Mouse (Mus musculus): ENCODE data around the gene Cadm1. TPM values are rescaled to one million over a fixed set of nuclear protein-coding genes. Genes with fewer than 3 reads are reported as not detected.

The Cadm1 gene
- polyA plus RNA-seq, 1 experiment from 2014 or later = 13.6 TPM

GRCm38 (mm10) chr9:47778438-47778837 is 248.5 kb downstream of the Cadm1 start:
- no peaks in the 10 kb centered on the region for H3K9me3 ChIP-seq (ENCODE audit: low read length)
- TF ChIP-seq EP300 (IDR thresholded peaks at IDR 0.05; ENCODE audit: low read depth) (no peak), CTCF (IDR thresholded peaks at IDR 0.05; ENCODE audit: low read depth) (no peak)
- no peaks in the 10 kb centered on the region for H3K27me3 ChIP-seq (ENCODE audit: insufficient read depth, low read length)
- no peak overlapping the region for H3K9ac ChIP-seq (replicated peaks)
- no peak overlapping the region for H3K4me3 ChIP-seq (ENCODE audit: low read depth, low read length)
- peaks cover 3% of the 10 kb centered on the region; the same call in 1 of the 2 replicates for H3K4me1 ChIP-seq (ENCODE audit: insufficient read depth)
- H3K27ac ChIP-seq (ENCODE audit: low read depth) = no peak overlapping the region
- 66% methylated on average over 11 of the region's 11 CpGs for WGBS (ENCODE audit: insufficient replicate concordance)
- no peaks in the 10 kb centered on the region for H3K36me3 ChIP-seq (replicated peaks; ENCODE audit: insufficient read depth, low read length)
- ATAC-seq (no peak), DNase-seq (no peak)
- no peak overlapping the region for H3K4me2 ChIP-seq (ENCODE audit: low read depth, low read length)

- ATAC-seq (no peak), DNase-seq (no peak)
- peaks cover 3% of the 10 kb centered on the region; the same call in 1 of the 2 replicates for H3K4me1 ChIP-seq (ENCODE audit: insufficient read depth)
- H3K27ac ChIP-seq (ENCODE audit: low read depth) = no peak overlapping the region
- no peaks in the 10 kb centered on the region for H3K36me3 ChIP-seq (replicated peaks; ENCODE audit: insufficient read depth, low read length)
- 72% methylated on average over 6 of the region's 6 CpGs for WGBS (ENCODE audit: insufficient replicate concordance)
- H3K4me2 ChIP-seq (ENCODE audit: low read depth, low read length) = no peak overlapping the region
- no peak for TF ChIP-seq EP300 (IDR thresholded peaks at IDR 0.05; ENCODE audit: low read depth)
- no peak for TF ChIP-seq CTCF (IDR thresholded peaks at IDR 0.05; ENCODE audit: low read depth)
- H3K9ac ChIP-seq (replicated peaks) = no peak overlapping the region
- H3K27me3 ChIP-seq (ENCODE audit: insufficient read depth, low read length) = no peaks in the 10 kb centered on the region
- H3K4me3 ChIP-seq (ENCODE audit: low read depth, low read length) = no peak overlapping the region
- H3K9me3 ChIP-seq (ENCODE audit: low read length) = no peaks in the 10 kb centered on the region
These were observed 249.3 kb downstream of the Cadm1 start for GRCm38 (mm10) chr9:47779291-47779690.

- 58% methylated on average over 3 of the region's 3 CpGs for WGBS (ENCODE audit: insufficient replicate concordance)
- Histone ChIP-seq H3K27ac (ENCODE audit: low read depth) (no peak overlapping the region), H3K4me3 (ENCODE audit: low read depth, low read length) (no peak overlapping the region), H3K9ac (replicated peaks) (no peak overlapping the region), H3K27me3 (ENCODE audit: insufficient read depth, low read length) (no peaks in the 10 kb centered on the region), H3K4me1 (ENCODE audit: insufficient read depth) (no peaks in the 10 kb centered on the region), H3K9me3 (ENCODE audit: low read length) (no peaks in the 10 kb centered on the region), H3K4me2 (ENCODE audit: low read depth, low read length) (no peak overlapping the region), H3K36me3 (replicated peaks; ENCODE audit: insufficient read depth, low read length) (no peaks in the 10 kb centered on the region)
- no peak for ATAC-seq
- no peak for DNase-seq
- TF ChIP-seq CTCF (IDR thresholded peaks at IDR 0.05; ENCODE audit: low read depth) = no peak
- no peak for TF ChIP-seq EP300 (IDR thresholded peaks at IDR 0.05; ENCODE audit: low read depth)
These were observed 256.7 kb downstream of the Cadm1 start for GRCm38 (mm10) chr9:47786642-47787041.

GRCm38 (mm10) chr9:47798478-47798877 is 268.5 kb downstream of the Cadm1 start:
- H3K9me3 ChIP-seq (ENCODE audit: low read length) = no peaks in the 10 kb centered on the region
- H3K27ac ChIP-seq (ENCODE audit: low read depth) = no peak overlapping the region
- no peaks in the 10 kb centered on the region for H3K27me3 ChIP-seq (ENCODE audit: insufficient read depth, low read length)
- H3K4me2 ChIP-seq (ENCODE audit: low read depth, low read length) = no peak overlapping the region
- no peaks in the 10 kb centered on the region for H3K4me1 ChIP-seq (ENCODE audit: insufficient read depth)
- H3K36me3 ChIP-seq (replicated peaks; ENCODE audit: insufficient read depth, low read length) = no peaks in the 10 kb centered on the region
- no peak for ATAC-seq
- DNase-seq = no peak
- WGBS (ENCODE audit: insufficient replicate concordance) = 75% methylated on average over 5 of the region's 5 CpGs
- no peak overlapping the region for H3K4me3 ChIP-seq (ENCODE audit: low read depth, low read length)
- TF ChIP-seq CTCF (IDR thresholded peaks at IDR 0.05; ENCODE audit: low read depth) = no peak
- no peak for TF ChIP-seq EP300 (IDR thresholded peaks at IDR 0.05; ENCODE audit: low read depth)
- no peak overlapping the region for H3K9ac ChIP-seq (replicated peaks)

GRCm38 (mm10) chr9:47801242-47801641 is 271.3 kb downstream of the Cadm1 start:
- WGBS (ENCODE audit: insufficient replicate concordance) = 77% methylated on average over 4 of the region's 4 CpGs
- Histone ChIP-seq H3K4me3 (ENCODE audit: low read depth, low read length) (no peak overlapping the region), H3K27ac (ENCODE audit: low read depth) (no peak overlapping the region), H3K9me3 (ENCODE audit: low read length) (no peaks in the 10 kb centered on the region), H3K36me3 (replicated peaks; ENCODE audit: insufficient read depth, low read length) (no peaks in the 10 kb centered on the region), H3K4me1 (ENCODE audit: insufficient read depth) (no peaks in the 10 kb centered on the region), H3K27me3 (ENCODE audit: insufficient read depth, low read length) (no peaks in the 10 kb centered on the region), H3K9ac (replicated peaks) (no peak overlapping the region), H3K4me2 (ENCODE audit: low read depth, low read length) (no peak overlapping the region)
- no peak for TF ChIP-seq CTCF (IDR thresholded peaks at IDR 0.05; ENCODE audit: low read depth)
- TF ChIP-seq EP300 (IDR thresholded peaks at IDR 0.05; ENCODE audit: low read depth) = no peak
- ATAC-seq = no peak
- no peak for DNase-seq

GRCm38 (mm10) chr9:47802527-47802926 is 272.6 kb downstream of the Cadm1 start:
- TF ChIP-seq EP300 (IDR thresholded peaks at IDR 0.05; ENCODE audit: low read depth) (no peak), CTCF (IDR thresholded peaks at IDR 0.05; ENCODE audit: low read depth) (no peak)
- 76% methylated on average over 4 of the region's 4 CpGs for WGBS (ENCODE audit: insufficient replicate concordance)
- ATAC-seq (no peak), DNase-seq (no peak)
- no peak overlapping the region for H3K4me3 ChIP-seq (ENCODE audit: low read depth, low read length)
- H3K9ac ChIP-seq (replicated peaks) = no peak overlapping the region
- no peaks in the 10 kb centered on the region for H3K4me1 ChIP-seq (ENCODE audit: insufficient read depth)
- H3K36me3 ChIP-seq (replicated peaks; ENCODE audit: insufficient read depth, low read length) = no peaks in the 10 kb centered on the region
- no peaks in the 10 kb centered on the region for H3K27me3 ChIP-seq (ENCODE audit: insufficient read depth, low read length)
- H3K9me3 ChIP-seq (ENCODE audit: low read length) = no peaks in the 10 kb centered on the region
- no peak overlapping the region for H3K27ac ChIP-seq (ENCODE audit: low read depth)
- H3K4me2 ChIP-seq (ENCODE audit: low read depth, low read length) = no peak overlapping the region

Data from liver, postnatal 0 days (tissue).